Mouse (Mus musculus) neural tube, embryonic 13.5 days (tissue): ENCODE data around the gene Trim46. TPM values are rescaled to one million over a fixed set of nuclear protein-coding genes. Genes with fewer than 3 reads are reported as not detected.

Experiments used
- microRNA counts: library from miRNA; unstranded; fragments of <30 nt; microRNA quantifications from one replicate; lab custom pipeline; 2016
- microRNA-seq: library from miRNA; unstranded; fragments of <30 nt; microRNA quantifications from one replicate; pipeline ENCODE4, GENCODE M21; 2016
- polyA plus RNA-seq: library from polyadenylated mRNA; unstranded; fragments of >200 nt; fragmentation: Nextera tagmentation; extraction: Ambion mirVana; gene quantifications from 2 replicates; pipeline ENCODE4 v1.2.1, GENCODE M21; 2015

Gene Trim46
- polyA plus RNA-seq, 1 experiment from 2014 or later = 55.9 TPM

MicroRNAs encoded within 50 kb of the gene (microRNA counts, 519-probe panel; counts per million panel counts)
- microRNA mmu-miR-92b (lab: Ali Mortazavi, UCI) = 3,707 counts per million, percentile 55 among the panel's probes with 10 or more counts

Small RNAs within 50 kb of the gene (microRNA-seq; reads per million reads assigned to microRNA genes)
- gene Mir92b = 2,995 reads per million, percentile 88 among the genes with 10 or more reads in this experiment

Other genes with a start within 250 kb of the Trim46 start
- gene Rusc1, start 153.0 kb downstream of the Trim46 start, polyA plus RNA-seq = 83.4 and 91.9 TPM in 2 replicates
- 0.15 TPM in 1 of 2 replicates, not detected in the other for gene Gm43738, start 145.2 kb downstream of the Trim46 start, polyA plus RNA-seq
- gene Fdps, start 144.3 kb downstream of the Trim46 start, polyA plus RNA-seq = 329 and 357 TPM in 2 replicates
- 0.14 and 0.46 TPM in 2 replicates for gene Pklr, start 110.2 kb downstream of the Trim46 start, polyA plus RNA-seq
- gene Hcn3, start 86.1 kb downstream of the Trim46 start, polyA plus RNA-seq = 34.6 and 35.6 TPM in 2 replicates
- gene Clk2, start 81.5 kb downstream of the Trim46 start, polyA plus RNA-seq = 27.5 and 30.6 TPM in 2 replicates
- 129 and 135 TPM in 2 replicates for gene Scamp3, start 68.8 kb downstream of the Trim46 start, polyA plus RNA-seq
- gene Fam189b, start 63.2 kb downstream of the Trim46 start, polyA plus RNA-seq = 38.9 and 49.9 TPM in 2 replicates
- gene Gba, start 43.4 kb downstream of the Trim46 start, polyA plus RNA-seq = 48.3 and 50.0 TPM in 2 replicates
- 45.6 and 52.8 TPM in 2 replicates for gene Thbs3, start 31.1 kb downstream of the Trim46 start, polyA plus RNA-seq
- 157 and 170 TPM in 2 replicates for gene Mtx1, start 19.2 kb downstream of the Trim46 start, polyA plus RNA-seq
- gene Muc1, start 17.3 kb downstream of the Trim46 start, polyA plus RNA-seq = 1.0 and 1.1 TPM in 2 replicates
- gene Krtcap2, start 343 bp downstream of the Trim46 start, polyA plus RNA-seq = 248 and 258 TPM in 2 replicates
- 76.9 and 81.4 TPM in 2 replicates for gene Dpm3, start 13.0 kb upstream of the Trim46 start, polyA plus RNA-seq
- 44.0 and 45.5 TPM in 2 replicates for gene Slc50a1, start 24.3 kb upstream of the Trim46 start, polyA plus RNA-seq
- 12.5 and 14.5 TPM in 2 replicates for gene Efna1, start 34.8 kb upstream of the Trim46 start, polyA plus RNA-seq
- gene Efna3, start 76.7 kb upstream of the Trim46 start, polyA plus RNA-seq = 87.4 and 90.1 TPM in 2 replicates
- gene Efna4, start 91.7 kb upstream of the Trim46 start, polyA plus RNA-seq = 8.5 and 10.7 TPM in 2 replicates
- gene Adam15, start 103.7 kb upstream of the Trim46 start, polyA plus RNA-seq = 48.8 and 54.0 TPM in 2 replicates
- 0.17 TPM in 1 of 2 replicates, not detected in the other for gene Dcst2, start 115.7 kb upstream of the Trim46 start, polyA plus RNA-seq
- gene Dcst1, start 118.9 kb upstream of the Trim46 start, polyA plus RNA-seq = 0.88 and 1.1 TPM in 2 replicates
- 0.54 and 0.68 TPM in 2 replicates for gene Zbtb7b, start 148.5 kb upstream of the Trim46 start, polyA plus RNA-seq
- gene Lenep, start 156.5 kb upstream of the Trim46 start, polyA plus RNA-seq = 0.84 and 2.6 TPM in 2 replicates
- 30.7 and 33.2 TPM in 2 replicates for gene Flad1, start 165.6 kb upstream of the Trim46 start, polyA plus RNA-seq
- gene Cks1b, start 172.1 kb upstream of the Trim46 start, polyA plus RNA-seq = 110 and 144 TPM in 2 replicates
- 41.8 and 45.1 TPM in 2 replicates for gene Shc1, start 172.1 kb upstream of the Trim46 start, polyA plus RNA-seq
- gene Pygo2, start 183.9 kb upstream of the Trim46 start, polyA plus RNA-seq = 40.4 and 47.7 TPM in 2 replicates
- 15.6 and 17.0 TPM in 2 replicates for gene Pbxip1, start 190.4 kb upstream of the Trim46 start, polyA plus RNA-seq
- 104 and 106 TPM in 2 replicates for gene Pmvk, start 208.2 kb upstream of the Trim46 start, polyA plus RNA-seq